Mouse (Mus musculus): ENCODE measurements around the gene Heyl. TPM values are rescaled to one million over a fixed set of nuclear protein-coding genes. Genes with fewer than 3 reads are reported as not detected.

Heyl gene
- total RNA-seq, 2 experiments from 2014 or later = not detected

DNA sequence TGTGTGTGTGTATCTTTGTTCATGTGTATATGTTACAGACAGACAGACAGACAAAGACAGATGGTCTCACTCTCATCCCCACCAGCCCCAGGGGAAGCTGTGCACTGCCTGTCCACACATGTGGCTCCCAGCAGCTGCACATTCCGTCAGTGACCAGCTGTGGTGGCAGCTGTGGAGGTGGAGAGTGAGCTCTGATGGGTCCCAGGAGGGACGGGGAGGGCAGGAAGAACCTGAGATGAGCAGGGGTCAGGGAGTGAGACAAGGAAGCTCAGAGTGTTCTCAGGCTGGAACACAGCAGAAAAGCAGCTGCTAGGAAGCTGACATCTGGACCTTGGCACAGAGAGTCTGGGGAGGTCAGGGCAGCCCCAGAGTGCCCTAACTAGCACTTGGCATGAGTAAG, 5.1 kb upstream of the Heyl start:
- no peak for ATAC-seq (replicated peaks; ENCODE audit: low FRiP score, poor library complexity, severe bottlenecking)

DNA sequence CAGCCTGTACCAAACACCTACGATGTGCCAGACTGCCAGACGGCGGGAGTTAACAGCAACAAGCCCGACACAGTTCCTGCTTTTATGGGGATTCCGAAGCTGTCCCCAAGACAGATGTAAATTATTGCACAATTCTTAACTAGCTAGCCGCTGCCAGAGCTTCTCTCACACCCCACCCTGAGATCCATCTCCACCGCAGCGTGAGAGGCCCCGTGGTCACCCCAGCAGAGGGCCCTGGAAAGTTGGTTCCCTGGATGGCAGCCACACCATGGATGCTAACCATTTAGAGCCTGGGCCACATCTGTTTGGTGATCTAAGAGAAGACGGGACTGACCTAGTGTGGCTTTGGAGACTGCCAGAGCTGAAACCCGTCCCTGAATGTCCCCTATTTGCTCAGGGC, 4.2 kb upstream of the Heyl start:
- no peak for ATAC-seq (replicated peaks; ENCODE audit: low FRiP score, poor library complexity, severe bottlenecking)

DNA sequence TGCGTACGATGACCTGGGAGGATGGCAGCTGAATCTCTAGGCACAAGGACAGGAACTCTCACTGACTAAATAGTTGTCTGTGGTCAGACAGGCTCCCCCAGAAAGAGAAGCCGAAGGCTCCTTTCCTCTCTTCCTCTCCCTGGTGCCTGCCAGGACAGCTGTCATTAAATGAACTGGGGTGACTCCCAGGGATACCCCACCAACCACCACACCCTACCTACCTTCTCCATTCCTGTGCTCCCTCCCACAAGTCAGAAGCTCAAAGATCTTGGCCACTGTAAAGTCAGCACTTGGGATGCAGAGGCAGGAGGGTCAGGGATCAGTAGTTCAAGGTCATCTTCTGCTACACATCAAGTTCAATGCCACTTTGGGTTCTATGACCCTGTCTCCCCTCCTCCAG, 515 bp upstream of the Heyl start:
- no peak for ATAC-seq (replicated peaks; ENCODE audit: low FRiP score, poor library complexity, severe bottlenecking)

DNA sequence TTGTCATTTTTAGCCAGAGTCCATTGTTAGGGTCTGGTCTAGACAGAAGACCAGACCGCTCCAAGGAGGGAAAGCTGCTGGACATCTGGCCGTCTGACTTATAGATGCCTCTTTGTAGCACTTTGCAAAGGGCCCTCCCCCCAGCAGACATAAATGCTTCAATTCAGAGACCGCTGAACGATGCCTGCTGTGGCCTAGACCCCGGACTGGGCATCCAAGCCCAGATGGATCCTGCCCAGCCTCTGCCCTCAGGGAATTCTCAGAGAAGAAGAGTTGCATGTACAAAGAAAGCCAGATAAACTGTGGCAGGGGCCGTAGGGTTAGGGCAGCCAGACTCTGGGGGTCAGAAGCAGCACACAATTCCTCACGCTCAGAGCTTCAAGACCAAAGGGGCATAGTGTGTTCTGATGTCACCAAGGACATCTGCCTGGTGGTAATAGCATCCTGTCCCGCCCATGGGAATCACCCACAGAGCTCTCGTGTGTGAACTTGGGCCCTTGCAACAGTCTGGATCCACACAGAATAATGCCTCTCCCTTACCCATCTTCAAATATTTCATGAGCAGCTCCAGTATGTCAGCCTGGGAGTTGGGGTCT, 2.6 kb downstream of the Heyl start:
- ATAC-seq (replicated peaks; ENCODE audit: low FRiP score, poor library complexity, severe bottlenecking) = no peak

DNA sequence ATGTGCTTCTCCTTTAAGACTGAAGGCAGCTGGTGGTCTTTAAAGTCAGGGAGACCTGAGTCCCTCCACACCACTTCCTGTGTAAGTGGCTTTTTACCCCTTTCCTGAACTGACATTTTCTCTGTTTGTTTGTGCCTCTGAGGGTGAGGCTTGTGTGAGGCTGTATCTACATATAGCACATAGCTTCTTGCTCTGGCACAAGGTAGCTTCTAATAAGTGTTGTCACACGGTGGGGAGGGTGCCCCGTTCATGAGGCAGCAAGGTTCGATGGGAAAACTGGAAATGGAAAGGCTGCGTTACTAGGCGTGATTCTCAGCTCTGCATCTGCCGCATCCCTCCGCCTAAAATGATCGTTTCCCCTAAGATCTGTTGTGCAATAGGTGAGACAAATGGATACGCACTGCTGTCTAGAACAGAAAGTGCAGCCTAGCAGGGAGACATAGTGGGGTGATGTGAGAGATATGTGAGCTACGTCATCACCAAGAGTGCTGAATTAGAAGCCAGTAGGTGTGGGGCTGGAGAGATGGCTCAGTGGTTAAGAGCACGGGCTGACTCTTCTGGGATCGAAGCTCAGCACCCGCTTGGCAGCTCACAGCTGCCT, 3.2 kb downstream of the Heyl start:
- no peak for ATAC-seq (replicated peaks; ENCODE audit: low FRiP score, poor library complexity, severe bottlenecking)

DNA sequence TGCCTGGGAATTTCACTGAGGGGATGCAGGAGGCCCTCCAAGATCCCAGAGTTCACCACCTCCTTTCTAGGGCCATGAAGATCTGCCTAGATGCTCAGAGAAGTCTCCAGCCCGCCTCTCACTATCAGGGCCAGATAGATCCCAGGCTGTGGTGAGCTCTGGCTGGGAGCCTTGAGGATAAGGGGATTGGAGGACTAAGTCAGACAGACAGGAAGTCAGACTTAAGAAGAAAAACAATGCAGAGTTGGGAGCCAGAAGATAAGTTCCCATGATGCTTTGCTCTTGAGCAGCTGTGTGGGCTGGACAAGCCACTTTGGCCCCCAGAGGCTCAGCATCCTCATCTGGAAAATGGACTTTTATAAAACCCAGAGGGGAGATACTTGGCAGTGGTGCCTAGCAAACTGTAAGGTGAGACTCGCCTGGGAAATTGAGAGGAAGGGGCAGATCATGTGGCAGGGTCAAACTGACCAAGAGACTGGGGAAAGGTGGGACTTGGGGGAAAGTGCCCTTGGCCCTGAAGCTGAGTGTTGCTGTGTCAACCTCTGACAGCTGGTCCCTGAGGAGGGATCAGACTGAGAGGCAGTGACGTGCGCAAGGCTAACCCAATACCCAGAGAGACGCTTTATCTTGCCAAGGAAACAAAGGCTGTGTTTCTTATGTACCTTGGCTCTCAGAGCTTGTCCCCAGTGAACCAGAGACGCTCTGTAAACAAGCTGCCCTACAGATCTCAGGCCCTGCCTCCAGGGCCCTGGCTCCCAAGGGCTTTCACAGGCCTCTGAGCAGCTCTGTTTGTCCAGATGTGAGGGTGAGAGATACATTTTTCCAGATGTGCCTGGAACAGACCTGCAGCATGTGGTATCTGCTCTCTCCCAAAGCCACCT, 4.3 kb downstream of the Heyl start:
- no peak for ATAC-seq (replicated peaks; ENCODE audit: low FRiP score, poor library complexity, severe bottlenecking)

DNA sequence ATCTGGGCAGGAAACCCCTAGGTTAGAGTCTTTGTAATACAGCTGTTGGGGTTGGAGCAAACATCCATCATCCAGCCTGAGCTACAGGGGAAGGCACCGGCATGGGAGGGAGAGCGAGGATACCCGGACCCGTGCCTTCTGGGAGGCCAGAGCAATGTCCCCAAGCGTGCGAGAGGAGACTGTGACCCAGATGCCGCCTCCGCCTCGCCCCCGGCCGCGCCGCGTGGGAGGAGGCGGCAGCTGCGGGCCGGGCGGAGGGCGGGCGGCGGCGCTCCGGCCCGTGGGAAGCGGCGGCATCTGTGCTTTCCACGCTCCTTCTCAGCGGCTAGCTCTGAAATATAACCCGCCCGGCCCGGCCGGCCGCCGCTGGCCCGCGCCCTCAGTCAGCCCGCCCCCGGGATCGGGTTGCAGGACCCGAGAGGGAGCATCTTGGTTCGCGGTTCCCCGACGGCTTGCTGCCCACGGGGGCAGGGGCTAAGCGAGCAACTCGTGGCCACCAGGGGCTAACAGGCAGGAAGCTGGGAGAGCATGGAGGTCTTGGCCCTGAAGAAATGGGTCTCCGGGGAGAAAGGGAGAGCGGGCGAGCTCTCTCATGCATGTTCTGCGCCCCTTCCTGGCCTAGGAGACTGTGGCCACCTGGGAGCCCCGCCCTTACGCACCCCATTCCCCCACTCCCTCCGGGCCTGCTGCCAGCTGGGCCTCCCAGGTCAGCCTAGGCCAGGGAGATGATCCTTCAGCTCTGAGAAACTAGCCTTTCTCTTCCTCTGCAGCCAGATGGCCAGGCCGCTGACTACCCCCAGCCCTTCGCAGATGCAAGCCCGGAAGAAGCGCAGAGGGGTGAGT, 6.2 kb downstream of the Heyl start:
- ATAC-seq (replicated peaks; ENCODE audit: low FRiP score, poor library complexity, severe bottlenecking) = no peak

DNA sequence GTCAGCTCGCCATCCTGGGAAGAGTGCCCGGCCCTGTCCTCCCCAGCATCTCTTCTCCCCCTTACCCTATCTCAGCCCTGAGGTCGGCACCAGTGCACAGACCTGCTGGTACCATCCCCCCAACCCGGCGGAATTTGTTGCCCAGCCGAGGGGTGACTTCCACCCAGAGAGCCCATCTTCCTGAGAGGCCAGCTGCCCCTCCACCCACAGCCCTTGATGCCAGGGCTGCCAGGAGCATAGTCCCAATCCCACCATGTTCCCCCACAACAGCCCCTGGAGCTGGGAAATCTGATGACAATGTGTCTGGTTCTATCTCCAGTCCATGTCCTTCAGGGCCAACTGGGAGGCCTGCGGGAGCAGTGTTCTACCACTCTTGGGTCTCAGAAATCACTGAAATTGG, 12.9 kb downstream of the Heyl start:
- ATAC-seq (replicated peaks; ENCODE audit: low FRiP score, poor library complexity, severe bottlenecking) = no peak

DNA sequence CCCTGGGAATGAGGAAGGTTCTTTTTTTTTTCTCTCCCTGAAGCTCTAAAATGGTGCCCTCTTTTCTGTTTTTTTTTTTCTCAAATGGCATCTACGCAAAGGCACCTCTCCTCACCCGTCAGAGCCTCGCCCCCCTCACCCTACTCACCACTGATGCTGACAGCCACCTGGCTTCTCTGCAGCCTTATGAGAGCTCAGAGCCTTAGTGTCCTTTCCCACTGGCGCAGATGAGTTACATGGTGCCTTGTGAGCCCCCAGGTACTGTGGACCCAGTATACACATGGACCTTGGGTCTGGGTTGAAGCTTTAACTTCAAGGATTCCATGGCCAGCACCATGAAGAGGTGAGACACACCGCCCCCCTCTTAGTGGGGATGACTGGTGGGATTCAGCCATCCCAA, 13.3 kb downstream of the Heyl start:
- no peak for ATAC-seq (replicated peaks; ENCODE audit: low FRiP score, poor library complexity, severe bottlenecking)

DNA sequence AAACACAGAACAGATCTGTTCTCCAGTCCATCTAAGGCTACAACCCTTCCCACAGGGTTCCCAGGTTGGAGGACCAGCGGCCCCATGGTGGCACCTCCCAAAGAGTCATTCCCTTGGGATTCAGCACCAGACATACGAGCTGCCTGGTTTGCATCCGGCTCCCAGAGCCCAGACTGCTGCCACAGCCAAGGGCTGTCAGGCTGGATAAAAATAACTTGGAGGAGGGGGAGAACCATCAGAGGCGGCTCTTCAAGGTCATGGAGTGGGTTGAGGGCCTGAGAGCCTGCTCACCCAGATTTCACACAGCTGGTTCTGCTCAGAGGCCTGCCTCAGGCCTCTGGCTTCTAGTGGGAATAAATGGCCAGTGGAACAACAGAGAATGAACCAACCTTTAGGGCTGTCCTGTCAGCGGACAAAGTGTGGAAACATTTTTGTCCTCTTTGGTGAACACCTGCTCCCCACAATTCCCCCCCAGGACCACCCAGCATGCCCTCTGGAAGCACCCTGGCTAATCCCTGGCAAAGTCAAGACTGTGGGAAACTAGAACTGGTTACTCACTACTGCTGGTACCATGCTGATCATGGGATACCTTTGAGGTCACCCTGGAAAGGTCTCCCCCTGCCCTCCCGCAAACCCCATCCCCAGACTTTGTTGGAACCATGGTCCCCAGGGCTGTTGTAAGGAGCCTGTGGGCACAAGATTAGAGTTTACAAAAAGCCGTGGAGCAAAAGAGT, 14.0 kb downstream of the Heyl start:
- no peak for ATAC-seq (replicated peaks; ENCODE audit: low FRiP score, poor library complexity, severe bottlenecking)

DNA sequence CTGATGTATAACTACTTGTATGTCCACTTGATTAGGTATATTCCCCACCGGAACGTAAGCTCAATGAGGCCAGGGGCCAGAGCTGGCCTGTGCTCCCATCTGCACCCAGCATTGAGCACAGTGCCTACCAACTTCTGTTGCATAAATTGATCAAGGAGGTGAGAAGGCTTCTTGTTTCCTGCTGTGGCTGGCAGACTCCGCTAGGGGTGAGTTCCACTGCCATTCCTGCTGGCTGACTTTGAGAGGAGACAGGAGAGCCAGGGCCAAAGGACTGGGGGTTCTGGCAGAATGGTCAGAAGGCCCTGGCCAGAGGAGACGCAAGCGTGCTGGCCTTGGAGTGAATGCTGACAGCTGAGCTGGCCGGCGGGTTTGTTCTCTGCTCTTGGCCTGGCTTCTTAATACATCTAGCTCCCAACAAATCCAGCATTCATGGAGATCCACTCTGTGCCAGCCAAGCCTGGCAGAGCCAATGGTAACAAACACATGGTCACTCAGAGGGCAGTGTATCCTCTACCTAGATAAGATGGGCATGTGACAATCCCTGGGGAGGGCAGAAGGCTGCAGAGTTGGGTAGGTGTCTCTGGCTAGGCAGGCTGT, 15.7 kb downstream of the Heyl start:
- ATAC-seq (replicated peaks; ENCODE audit: low FRiP score, poor library complexity, severe bottlenecking) = no peak

DNA sequence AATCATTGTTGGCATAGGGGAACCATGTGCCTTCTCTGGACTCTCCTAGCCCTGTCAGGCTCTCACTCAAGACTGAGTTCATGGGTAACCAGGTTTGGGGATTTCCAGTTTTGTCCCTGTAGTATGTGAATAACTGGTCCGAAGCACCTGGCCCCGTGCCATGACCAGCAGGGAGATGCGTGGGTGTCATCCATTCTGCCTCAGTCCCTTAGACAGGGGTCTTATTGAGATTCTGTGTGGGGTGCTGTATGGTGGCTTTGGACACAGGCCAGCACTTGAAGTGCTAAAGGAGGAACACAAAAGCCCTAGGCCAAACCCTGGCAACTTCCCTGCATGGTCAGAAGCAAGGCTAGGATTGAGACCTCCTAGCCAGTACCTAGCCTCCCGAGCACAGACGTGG, 18.9 kb downstream of the Heyl start:
- ATAC-seq (replicated peaks; ENCODE audit: low FRiP score, poor library complexity, severe bottlenecking) = no peak

DNA sequence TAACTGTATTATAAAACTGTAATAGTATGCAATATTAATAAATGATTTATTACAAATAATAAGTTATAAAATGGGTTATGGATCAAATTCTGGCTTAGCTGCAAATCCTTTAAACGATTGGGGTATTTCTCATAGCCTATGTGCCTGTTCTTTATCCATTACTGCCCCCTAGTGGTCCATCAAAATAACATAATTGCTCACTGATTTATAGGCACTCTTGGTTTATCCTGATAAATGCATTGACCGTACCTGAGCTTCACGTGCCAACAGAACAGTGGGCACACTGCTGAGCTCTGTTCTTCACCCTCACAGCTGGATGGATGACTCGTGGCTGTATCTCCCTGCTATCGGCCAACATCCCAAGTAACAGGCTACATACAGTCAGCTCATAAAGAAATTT, 21.3 kb downstream of the Heyl start:
- 0 out of 2 replicates have a peak, but pooled peaks have one; percentile 54 for ATAC-seq (replicated peaks; ENCODE audit: low FRiP score, poor library complexity, severe bottlenecking)

DNA sequence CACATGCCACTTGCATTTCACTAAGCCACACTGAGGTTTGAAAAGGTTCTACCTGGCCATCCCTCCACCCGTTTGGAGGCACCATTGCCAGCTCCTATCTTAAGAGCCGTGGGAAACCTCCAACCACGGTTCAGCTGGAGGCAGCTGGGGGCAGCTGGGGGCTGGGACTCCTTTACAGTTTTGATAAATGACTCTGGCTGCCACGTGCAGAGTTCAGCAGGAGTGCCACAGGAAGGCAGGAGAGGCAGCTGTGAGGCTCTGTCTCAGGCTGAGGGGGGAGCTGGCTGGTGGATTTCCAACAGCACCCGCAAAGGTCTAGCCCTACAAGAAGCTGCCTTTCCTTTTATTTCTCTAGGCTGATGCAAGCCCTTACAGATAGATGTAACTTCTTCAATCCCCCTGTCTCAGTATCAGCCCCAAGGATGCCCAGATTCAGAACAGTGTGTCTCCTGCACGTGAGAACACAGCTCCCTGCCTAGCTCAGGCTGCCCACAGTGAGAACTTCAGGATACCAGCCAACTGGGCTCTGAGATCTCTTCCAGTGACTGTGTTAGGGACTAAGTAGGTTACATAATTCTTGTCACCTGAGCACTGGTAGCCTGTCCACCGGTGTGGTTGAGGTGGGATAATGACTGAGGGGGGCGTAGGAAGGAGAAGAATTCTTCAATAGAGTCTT, 26.9 kb downstream of the Heyl start:
- no peak for ATAC-seq (replicated peaks; ENCODE audit: low FRiP score, poor library complexity, severe bottlenecking)

DNA sequence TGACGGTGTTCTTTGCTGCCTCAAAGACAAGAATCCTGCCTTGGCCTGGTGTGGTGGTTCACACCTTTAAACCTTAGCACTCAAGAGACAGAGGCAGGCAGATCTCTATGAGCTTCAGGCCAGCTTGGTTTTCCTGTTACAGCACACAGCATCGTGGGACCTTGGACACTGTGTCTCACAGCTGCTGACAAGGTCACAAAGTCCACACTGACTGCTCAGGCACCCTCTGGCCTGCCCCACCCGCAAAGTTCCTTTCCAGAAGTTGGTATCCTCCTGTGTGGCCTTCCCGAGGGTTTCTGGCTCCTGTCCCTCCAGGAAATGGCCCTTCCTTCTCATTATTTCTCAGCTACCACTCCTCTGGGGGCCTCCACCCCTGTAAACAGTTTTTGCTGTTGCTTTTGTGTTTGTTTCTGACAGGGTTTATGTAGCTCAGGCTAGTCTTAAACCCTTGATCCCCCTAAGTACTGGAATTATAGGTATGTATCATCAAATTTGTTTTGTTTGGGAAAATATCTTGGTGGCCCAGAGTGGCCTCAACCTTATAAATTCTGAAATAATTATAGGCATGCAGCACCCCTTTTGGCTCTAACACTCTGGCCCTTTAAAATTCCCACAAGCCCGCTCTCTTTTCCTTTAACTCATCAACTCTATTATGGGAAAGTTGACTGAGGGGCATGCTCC, 28.5 kb downstream of the Heyl start, which contains the start of gene Pabpc4:
Gene Pabpc4 (plus strand): TSS at position 631 of the 681 bp plus-strand sequence.
- no peak for ATAC-seq (replicated peaks; ENCODE audit: low FRiP score, poor library complexity, severe bottlenecking)

DNA sequence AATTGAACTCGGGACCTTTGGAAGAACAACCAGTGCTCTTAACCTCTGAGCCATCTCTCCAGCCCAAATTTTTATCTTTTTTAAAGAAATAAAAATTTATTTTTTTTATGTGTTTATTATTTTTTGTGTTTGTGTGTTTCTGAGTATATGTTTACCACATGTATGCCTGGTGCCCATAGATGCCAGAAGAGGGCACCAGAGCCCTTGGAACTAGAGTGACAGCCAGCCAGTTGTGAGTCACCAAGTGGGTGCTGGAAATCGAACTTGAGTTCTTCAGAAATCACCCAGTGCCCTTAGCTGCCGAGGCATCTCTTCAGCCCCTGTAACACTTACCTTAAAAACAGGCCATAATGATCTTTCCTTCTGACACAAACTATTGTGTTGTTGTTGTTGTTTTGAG, 37.7 kb downstream of the Heyl start:
- no peak for ATAC-seq (replicated peaks; ENCODE audit: low FRiP score, poor library complexity, severe bottlenecking)

DNA sequence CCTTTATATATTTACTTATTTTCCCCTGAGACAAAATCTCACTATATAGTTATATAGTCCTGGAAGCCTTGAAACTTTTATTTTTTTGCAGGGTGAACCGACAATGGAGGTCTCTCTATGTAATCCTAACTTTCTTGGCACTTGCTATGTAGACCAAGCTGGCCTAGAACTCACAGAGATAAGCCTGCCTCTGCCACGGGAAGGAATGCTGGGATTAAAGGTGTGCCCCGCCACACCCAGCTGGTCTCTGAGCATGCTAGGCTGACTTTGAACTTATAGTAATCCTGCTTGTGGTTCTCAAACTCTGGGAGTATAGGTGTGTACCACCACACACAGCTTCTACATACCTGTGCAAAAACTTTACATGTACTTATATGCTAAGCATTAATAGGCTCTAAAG, 46.8 kb downstream of the Heyl start:
- ATAC-seq (replicated peaks; ENCODE audit: low FRiP score, poor library complexity, severe bottlenecking) = peak; percentile 43

DNA sequence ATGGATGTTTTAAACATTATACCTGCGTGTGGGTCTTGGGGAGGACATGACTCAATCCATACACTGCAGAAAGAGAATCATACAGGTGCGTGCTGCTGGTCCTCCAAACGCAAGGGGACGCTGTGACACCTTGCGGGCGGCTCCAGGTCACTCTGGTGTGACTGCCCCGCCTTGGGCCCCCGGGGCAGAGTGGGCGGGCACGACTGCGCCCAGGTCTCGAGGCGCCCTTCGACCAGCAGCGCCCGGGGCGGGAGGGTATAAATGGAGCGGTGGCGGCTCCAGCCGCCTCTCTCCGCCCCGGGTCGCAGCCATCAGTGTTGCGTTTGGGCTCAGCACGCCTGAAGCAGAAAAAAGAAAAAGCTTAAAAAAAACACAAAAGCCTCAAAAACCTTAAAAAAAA, 49.1 kb downstream of the Heyl start:
- peak; percentile 79 for ATAC-seq (replicated peaks; ENCODE audit: low FRiP score, poor library complexity, severe bottlenecking)

All from erythroid progenitor cell, adult 5-6 weeks (primary cell).